Mouse (Mus musculus): ENCODE data around the gene Mafg. TPM values are rescaled to one million over a fixed set of nuclear protein-coding genes. Genes with fewer than 3 reads are reported as not detected.
"Not testable (repeated sequence)": the region's sequence is repeated elsewhere in the genome, so short reads cannot be mapped to it uniquely, and the experiment has no call there.

The Mafg gene
- total RNA-seq (2021), result 10 to 100 TPM; 77.3 to 86.3 TPM

DNA sequence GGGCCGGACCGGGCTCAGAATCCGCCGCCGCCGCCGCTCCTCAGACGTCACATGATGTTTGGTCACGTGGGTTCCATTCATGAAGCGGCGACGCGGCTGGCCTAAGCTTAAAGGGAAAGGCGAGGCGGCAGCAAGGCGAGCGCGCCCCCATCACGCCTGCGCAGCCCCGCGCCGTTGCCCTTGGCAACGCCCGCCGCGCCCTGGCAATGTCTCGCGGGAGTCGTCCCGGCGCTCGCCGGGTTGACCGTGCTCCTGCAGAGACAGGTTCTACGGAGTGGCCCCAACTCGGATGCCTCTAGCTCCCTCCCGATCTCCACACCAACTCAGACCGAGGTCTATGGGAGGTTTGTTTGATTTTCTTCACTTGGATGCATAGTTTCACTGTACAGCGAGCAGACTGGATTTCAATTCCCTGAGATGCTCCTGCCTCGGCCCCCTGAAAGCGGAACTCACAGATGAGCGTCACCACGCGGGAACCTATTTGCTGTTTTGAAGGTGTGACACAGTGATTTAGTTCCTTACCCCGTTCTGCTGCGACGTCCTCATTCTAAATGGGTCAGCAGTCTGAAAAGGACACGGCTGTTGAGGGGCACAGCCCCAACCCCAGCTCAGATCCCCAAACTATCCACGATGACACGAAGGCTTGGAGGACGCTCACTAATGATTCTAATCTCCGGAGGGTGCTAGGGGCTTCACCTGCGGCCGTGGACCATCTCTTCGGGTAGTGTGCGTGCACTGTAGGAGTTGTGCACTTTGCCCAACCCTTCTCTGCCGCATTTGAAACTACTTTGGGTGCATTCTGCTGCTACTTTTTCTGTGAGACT is at the start of gene Mafg:
Mafg (minus strand) TSS at position 81 of the 824 bp plus-strand sequence.
- peak; percentile 88 to 89 for DNase-seq

DNA sequence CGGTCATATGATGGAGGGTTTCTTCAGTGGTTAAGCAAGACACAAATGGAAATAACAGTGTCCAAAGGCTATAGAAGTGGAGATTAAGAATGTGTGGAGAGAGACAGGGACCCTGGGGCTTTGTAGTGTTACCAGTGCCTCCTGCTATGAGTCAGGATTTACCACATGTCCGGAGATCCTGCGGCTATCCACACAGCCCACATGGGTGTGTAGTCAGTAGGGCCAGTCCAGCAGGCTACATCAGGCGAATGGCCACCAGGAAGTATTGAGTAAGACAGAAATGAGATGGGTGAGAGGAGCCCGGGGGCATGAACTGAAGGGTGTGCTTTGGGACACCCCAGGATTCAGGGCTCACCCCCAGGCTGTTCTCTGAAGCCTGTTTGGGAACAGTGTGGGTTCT is 49.3 kb upstream of the Mafg start:
- DNase-seq, result no peak

GRCm38 (mm10) chr11:120679909-120680308 is 46.5 kb upstream of the Mafg start:
- no peak for DNase-seq

DNA sequence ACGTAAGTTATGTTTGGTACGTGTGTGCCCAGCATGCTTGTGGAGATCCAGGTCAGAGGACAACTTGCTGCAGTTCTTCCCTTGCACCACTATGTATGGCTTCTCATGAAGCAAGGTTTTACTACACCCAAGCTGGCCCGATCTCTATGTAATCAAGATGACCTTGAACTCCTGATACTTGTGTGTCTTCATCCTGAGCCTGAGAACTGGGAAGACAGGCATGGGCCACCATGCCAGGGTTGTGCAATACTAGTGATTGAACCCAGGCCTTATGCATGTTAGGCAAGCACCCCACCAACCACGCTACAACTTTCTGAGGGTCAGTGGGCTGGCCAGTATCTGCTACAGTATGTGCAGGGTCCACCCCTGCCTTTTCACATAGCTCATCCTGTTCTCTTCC is 43.6 kb upstream of the Mafg start:
- DNase-seq, result no peak

GRCm38 (mm10) chr11:120675875-120676274 is 42.5 kb upstream of the Mafg start:
- DNase-seq, result not testable (repeated sequence)

DNA sequence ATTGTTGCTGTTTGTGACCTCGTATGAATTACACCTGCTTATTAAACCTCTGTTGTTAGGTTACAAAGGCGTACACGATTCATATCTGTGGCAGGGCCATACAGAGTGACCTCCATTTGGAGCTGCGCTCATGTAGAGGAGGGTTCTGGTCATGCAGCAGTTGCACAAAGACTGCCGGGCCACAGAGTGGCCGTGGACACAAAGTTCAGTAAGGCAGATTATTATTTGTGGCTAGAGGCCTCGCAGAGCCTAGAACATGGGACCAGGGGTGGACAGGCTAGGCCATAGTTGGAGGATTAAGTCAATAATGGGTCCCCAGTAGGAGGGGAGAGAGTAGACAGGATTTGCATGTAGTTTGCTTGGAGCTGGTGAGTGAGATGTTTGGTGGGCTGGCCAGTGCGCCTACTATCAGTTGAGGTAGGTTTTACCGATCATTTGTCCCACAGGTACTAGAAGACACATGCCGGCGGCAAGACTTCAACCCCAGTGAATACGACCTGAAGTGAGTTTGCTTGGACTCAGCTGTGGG is 40.3 kb upstream of the Mafg start:
- DNase-seq, result no peak

DNA sequence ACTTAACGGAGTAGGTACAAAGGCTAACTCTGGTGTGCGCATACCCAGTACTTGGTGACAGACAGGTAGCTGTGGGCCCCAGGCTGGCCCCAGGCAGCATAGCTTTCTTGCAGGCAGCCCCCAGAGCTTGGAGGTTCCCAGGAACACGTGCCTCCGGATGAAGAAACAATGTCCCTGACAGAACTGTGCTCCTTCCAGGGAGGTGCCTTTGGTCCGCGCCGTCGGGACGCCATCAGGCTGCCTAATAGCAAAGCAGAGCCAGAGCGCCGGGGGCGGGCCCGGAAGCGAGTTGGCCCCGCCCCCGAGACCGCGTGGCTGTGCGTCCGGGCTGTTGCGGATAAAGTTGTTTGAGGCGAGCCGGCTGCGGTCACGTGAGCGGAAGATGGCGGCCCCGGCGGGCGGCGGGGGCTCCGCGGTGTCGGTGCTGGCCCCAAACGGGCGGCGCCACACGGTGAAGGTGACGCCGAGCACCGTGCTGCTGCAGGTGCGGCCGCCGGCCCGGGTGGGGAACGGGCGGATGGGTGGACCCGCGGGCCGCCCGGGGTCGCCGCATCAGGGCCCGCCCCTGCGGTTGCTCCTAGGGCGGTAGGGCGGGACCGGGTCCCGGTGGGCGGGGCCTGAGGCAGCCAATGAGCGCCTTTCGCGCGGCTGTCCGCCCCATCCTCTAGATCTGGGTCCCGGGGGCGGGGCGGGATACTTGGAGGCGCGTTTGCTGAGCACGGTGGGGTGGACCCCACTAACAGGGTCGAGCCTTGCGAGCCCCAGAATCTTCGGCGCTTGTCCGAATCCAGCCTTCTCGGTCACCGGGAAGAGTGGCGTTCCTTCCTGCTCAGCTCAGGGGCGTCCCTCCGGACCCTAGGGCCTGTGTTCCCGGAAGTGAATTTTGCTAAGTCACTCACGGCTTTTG is 39.5 kb upstream of the Mafg start, which contains the start of gene Aspscr1:
Aspscr1 (plus strand) TSS at position 287 of the 907 bp plus-strand sequence.
- DNase-seq, result peak; percentile 92

- no peak for DNase-seq
These were observed 33.2 kb upstream of the Mafg start for GRCm38 (mm10) chr11:120666617-120667016.

DNA sequence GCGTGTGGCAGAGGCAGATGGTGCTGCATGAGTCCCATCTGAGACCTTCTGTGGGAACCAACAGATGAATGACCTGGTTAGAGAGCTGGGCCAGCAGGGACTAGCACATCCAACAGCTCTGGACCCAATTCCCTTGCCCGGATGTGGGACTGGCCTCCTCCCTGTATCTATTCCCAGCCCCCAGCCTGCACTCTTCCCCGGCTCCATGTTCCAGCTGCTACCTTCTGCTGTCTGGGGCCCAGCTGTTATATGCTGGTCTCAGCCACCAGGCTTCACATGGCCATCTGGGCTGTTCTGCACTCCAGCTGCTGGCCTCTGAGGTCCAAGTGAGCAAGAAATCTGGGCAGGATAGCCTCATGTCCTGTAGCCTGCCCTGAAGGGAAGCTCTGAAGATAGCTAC is 32.0 kb upstream of the Mafg start:
- no peak for DNase-seq

DNA sequence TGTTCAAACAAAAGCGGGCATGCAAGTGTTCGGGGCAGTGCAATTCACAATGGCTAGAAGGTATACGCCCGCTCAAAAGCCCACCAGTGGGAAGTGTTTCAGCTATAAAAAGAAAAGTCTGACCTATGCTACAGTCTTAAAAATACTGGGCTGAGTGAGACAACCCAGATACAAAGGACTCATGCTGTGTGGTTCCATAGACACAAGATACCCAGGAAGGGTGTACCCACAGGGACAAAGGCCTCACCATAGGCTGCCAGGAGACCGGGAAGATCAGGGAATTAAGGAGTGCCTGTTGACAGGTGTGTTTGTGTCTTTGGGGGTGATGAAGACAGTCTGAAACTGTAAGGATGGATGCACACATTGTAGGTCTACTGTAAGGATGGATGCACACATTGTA is 30.3 kb upstream of the Mafg start:
- no peak for DNase-seq

- DNase-seq, result no peak
These were observed 29.4 kb upstream of the Mafg start for GRCm38 (mm10) chr11:120662759-120663158.

DNA sequence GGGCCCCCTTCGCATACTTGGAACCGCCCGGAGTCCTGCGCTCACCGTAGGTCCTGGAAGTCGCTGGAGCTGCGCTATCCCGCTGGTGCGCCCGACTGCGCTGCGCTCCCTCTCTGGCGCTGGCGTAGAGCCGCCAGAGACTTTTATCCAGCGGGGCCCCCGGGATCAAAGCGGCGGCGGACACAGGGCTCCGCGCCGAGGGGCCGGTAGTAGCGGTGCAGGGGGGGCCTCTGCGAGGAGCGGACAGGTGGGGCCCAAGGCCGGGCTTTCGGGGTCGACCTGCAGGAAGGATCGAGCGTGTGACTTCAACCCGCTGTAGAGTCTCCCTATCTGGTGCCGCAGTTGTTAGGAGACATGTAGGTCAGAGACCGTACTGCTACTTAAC is 27.7 kb upstream of the Mafg start, which contains the start of gene Notum:
Notum (minus strand) TSS at position 100 of the 385 bp plus-strand sequence.
- no peak for DNase-seq

- no peak for DNase-seq
These were observed 27.1 kb upstream of the Mafg start for GRCm38 (mm10) chr11:120660301-120661075.

- DNase-seq, result no peak
These were observed 26.3 kb upstream of the Mafg start for GRCm38 (mm10) chr11:120659509-120660300.

- peak; percentile 68 to 72 for DNase-seq
These were observed 25.5 kb upstream of the Mafg start for GRCm38 (mm10) chr11:120658876-120659410.

GRCm38 (mm10) chr11:120657301-120657700 is 23.9 kb upstream of the Mafg start:
- no peak for DNase-seq

DNA sequence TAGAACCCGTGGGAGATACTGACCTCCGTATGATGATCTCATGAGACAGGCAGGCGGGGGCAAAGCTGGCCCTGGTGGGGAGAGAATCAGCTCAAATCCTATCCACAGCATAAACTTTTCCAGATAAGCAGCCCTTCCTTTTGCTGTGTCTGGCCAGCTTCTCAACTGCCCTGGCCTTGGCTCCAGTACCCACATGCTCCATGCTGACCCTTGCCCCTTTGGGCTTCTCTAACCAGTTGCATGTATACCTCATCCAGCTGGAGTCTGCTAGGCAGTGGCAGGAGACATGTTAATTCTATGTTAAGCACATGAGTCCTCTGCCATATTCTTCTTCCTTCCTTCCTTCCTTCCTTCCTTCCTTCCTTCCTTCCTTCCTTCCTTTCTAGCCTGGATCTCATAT is 21.3 kb upstream of the Mafg start:
- no peak for DNase-seq

GRCm38 (mm10) chr11:120651872-120652271 is 18.5 kb upstream of the Mafg start:
- no peak for DNase-seq

- DNase-seq, result peak; percentile 51 to 53
These were observed 14.6 kb upstream of the Mafg start, which contains the start of gene Myadml2 for GRCm38 (mm10) chr11:120648001-120648476. TSS of gene Myadml2 (minus strand) at chr11:120648158.

DNA sequence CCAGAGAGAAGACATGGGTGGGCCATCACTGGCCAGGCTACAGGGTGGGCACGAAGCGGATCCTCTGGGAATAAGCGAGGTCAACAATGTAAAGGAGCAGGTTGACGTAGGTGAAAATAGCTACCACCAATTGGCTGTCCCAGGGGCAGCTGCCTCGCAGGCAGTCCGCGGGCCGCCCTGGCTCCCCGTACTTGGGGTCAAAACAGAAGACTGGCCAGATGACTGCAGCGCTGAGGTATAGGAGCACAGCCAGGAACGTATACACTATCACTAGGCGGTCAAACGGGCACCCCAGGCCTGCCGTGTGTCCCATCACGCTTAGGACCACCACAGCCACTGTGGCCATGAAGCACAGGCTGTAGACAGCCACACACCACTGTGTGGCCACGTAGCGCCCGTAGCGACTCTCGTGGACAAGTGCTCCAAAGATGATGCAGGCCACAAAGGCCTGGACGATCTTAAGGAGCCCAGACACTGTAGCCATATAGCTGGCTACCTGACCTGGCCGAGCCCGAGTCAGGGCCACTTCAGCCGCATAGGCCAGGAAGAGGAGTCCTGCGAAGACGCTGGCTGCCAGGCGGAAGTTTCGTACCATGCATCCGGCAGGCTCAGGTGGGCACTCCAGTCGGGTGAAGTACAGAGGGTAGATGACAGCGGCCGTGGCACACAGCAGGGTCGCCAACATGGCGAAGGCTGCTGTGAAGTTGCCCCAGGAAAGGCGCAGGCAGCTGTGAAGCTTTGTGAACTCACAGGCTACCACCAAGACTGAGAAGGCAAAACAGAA is 13.8 kb upstream of the Mafg start:
- DNase-seq, result no peak

Data from layer of hippocampus, postnatal 36 days (tissue).